Mouse (Mus musculus): ENCODE measurements around the gene Mrpl38.

- TF ChIP-seq CTCF (IDR thresholded peaks at IDR 0.05; ENCODE audit: low read depth, low read length) (no peak), POLR2A (IDR thresholded peaks at IDR 0.05; ENCODE audit: insufficient read depth, low read length) (no peak), EP300 (IDR thresholded peaks at IDR 0.05; ENCODE audit: insufficient read depth, low read depth, low read length) (no peak)
Observed at GRCm38 (mm10) chr11:116102472-116102871, 36.2 kb downstream of the Mrpl38 start.
